Mouse (Mus musculus) CH12.LX (cell line): ENCODE data around the gene Slc39a13. TPM values are rescaled to one million over a fixed set of nuclear protein-coding genes. Genes with fewer than 3 reads are reported as not detected.

Source experiments
- DNase-seq: peaks from one replicate; pipeline ENCODE4 v3.0.0-alpha.2; 2013; ENCODE audit errors: extremely low read depth
- H3K27ac ChIP-seq: 2 replicates; pipeline ENCODE4 v1.5.1; 2012; ENCODE audit warnings: low read depth, mild to moderate bottlenecking, control low read depth, moderate library complexity; ENCODE audit not compliant: insufficient read depth
- H3K27me3 ChIP-seq: replicated peaks from 2 replicates; pipeline ENCODE3; 2012; ENCODE audit warnings: inconsistent platforms
- H3K36me3 ChIP-seq, 2 experiments: replicated peaks in 1 of 2; 2 replicates each; pipeline versions ENCODE3 to v1.6.1; 2012; ENCODE audit warnings: inconsistent platforms in 1 of 2, low read length in 1 of 2, mild to moderate bottlenecking in 1 of 2, mixed read lengths in 1 of 2, moderate library complexity in 1 of 2; ENCODE audit not compliant: control insufficient read depth in 1 of 2, insufficient read depth in 1 of 2
- H3K4me1 ChIP-seq, 2 experiments: 2 replicates each; pipeline ENCODE4 v1.6.1; 2012; ENCODE audit warnings: inconsistent platforms in 1 of 2, moderate library complexity in 1 of 2; ENCODE audit not compliant: insufficient read depth in 2 of 2, control insufficient read depth in 1 of 2
- H3K4me2 ChIP-seq: 2 replicates; pipeline ENCODE4 v1.6.1; 2012; ENCODE audit warnings: low read depth, mild to moderate bottlenecking, control low read depth; ENCODE audit not compliant: poor library complexity, insufficient read depth, severe bottlenecking
- H3K4me3 ChIP-seq, 3 experiments: fragments of 150-350 bp in 1 of 3; sonication (generic) in 1 of 3; replicated peaks in 1 of 3; 2 replicates each; pipeline versions ENCODE3 to v1.5.1; 2011 to 2012; ENCODE audit warnings: low read depth in 2 of 3, low read length in 2 of 3, mild to moderate bottlenecking in 2 of 3, moderate library complexity in 2 of 3, control low read depth in 1 of 3, improper control_type of control experiment in 1 of 3, inconsistent platforms in 1 of 3, mixed read lengths in 1 of 3; ENCODE audit not compliant: poor library complexity in 1 of 3
- H3K79me2 ChIP-seq: replicated peaks from 2 replicates; pipeline ENCODE4 v1.6.1; 2012; ENCODE audit warnings: mild to moderate bottlenecking, moderate library complexity; ENCODE audit not compliant: control insufficient read depth, poor library complexity, insufficient read depth, severe bottlenecking; ENCODE audit errors: extremely low read depth
- H3K9ac ChIP-seq: 2 replicates; pipeline ENCODE4 v1.6.1; 2012; ENCODE audit warnings: low read depth, mild to moderate bottlenecking, control low read depth, moderate library complexity; ENCODE audit not compliant: insufficient read depth
- H3K9me3 ChIP-seq: replicated peaks from 2 replicates; pipeline ENCODE3; 2012; ENCODE audit warnings: low read length, inconsistent platforms, mixed read lengths
- CHD2 ChIP-seq: IDR thresholded peaks from 2 replicates; pipeline ENCODE4 v1.6.1; 2011; ENCODE audit warnings: low read length, improper control_type of control experiment
- CTCF ChIP-seq, 2 experiments: IDR thresholded peaks in 1 of 2; conservative IDR thresholded peaks in 1 of 2; 2 replicates each; pipeline ENCODE4 v1.5.1; 2011 to 2012; ENCODE audit warnings: low read depth in 2 of 2, low read length in 2 of 2, improper control_type of control experiment in 1 of 2, inconsistent platforms in 1 of 2, mild to moderate bottlenecking in 1 of 2, moderate library complexity in 1 of 2
- E2F4 ChIP-seq: IDR thresholded peaks from 2 replicates; pipeline ENCODE4 v1.6.1; 2011; ENCODE audit warnings: low read depth, low read length, improper control_type of control experiment; ENCODE audit not compliant: insufficient replicate concordance
- ELF1 ChIP-seq: IDR thresholded peaks from 2 replicates; pipeline ENCODE4 v1.6.1; 2014; ENCODE audit warnings: low read depth, mild to moderate bottlenecking, inconsistent platforms, low read length, improper control_type of control experiment
- ETS1 ChIP-seq: conservative IDR thresholded peaks from 2 replicates; pipeline ENCODE4 v1.6.1; 2012; ENCODE audit warnings: low read depth, mild to moderate bottlenecking, inconsistent platforms, low read length, improper control_type of control experiment, moderate library complexity
- IRF4 ChIP-seq: IDR thresholded peaks from 2 replicates; pipeline ENCODE4 v1.6.1; 2014; ENCODE audit warnings: low read depth, mild to moderate bottlenecking, inconsistent platforms, low read length, improper control_type of control experiment
- KAT2A ChIP-seq: IDR thresholded peaks from 2 replicates; pipeline ENCODE4 v1.6.1; 2012; ENCODE audit warnings: low read length, improper control_type of control experiment, inconsistent platforms; ENCODE audit not compliant: insufficient replicate concordance
- MAFK ChIP-seq: IDR thresholded peaks from 2 replicates; pipeline ENCODE4 v1.6.1; 2011; ENCODE audit warnings: low read length, improper control_type of control experiment; ENCODE audit not compliant: insufficient replicate concordance
- MXI1 ChIP-seq: IDR thresholded peaks from 2 replicates; pipeline ENCODE4 v1.6.1; 2011; ENCODE audit warnings: mild to moderate bottlenecking, low read depth, low read length, improper control_type of control experiment
- MYC ChIP-seq: IDR thresholded peaks from 2 replicates; pipeline ENCODE4 v1.6.1; 2011; ENCODE audit warnings: low read depth, mild to moderate bottlenecking, improper control_type of control experiment, low read length
- NELFE ChIP-seq: IDR thresholded peaks from 2 replicates; pipeline ENCODE4 v1.6.1; 2011; ENCODE audit warnings: low read depth, low read length, improper control_type of control experiment
- NRF1 ChIP-seq: IDR thresholded peaks from 2 replicates; pipeline ENCODE4 v1.6.1; 2014; ENCODE audit warnings: low read depth, mild to moderate bottlenecking, inconsistent platforms, low read length, improper control_type of control experiment, moderate library complexity
- POLR2AphosphoS2 ChIP-seq: IDR thresholded peaks from 2 replicates; pipeline ENCODE4 v1.6.1; 2011; ENCODE audit warnings: low read depth, low read length, improper control_type of control experiment
- RAD21 ChIP-seq: IDR thresholded peaks from 2 replicates; pipeline ENCODE4 v1.6.1; 2011; ENCODE audit warnings: low read depth, mild to moderate bottlenecking, low read length, improper control_type of control experiment, moderate library complexity
- RCOR1 ChIP-seq: conservative IDR thresholded peaks from 2 replicates; pipeline ENCODE4 v1.6.1; 2012; ENCODE audit warnings: low read depth, mild to moderate bottlenecking, inconsistent platforms, low read length, improper control_type of control experiment
- SMC3 ChIP-seq: IDR thresholded peaks from 2 replicates; pipeline ENCODE4 v1.6.1; 2011; ENCODE audit warnings: low read depth, low read length, improper control_type of control experiment
- TCF12 ChIP-seq: IDR thresholded peaks from 2 replicates; pipeline ENCODE4 v1.6.1; 2014; ENCODE audit warnings: low read depth, mild to moderate bottlenecking, inconsistent platforms, low read length, improper control_type of control experiment
- USF1 ChIP-seq: IDR thresholded peaks from 2 replicates; pipeline ENCODE4 v1.6.1; 2014; ENCODE audit warnings: low read depth, mild to moderate bottlenecking, inconsistent platforms, low read length, improper control_type of control experiment
- USF2 ChIP-seq: conservative IDR thresholded peaks from 2 replicates; pipeline ENCODE4 v1.6.1; 2011; ENCODE audit warnings: low read depth, low read length, improper control_type of control experiment
- ZC3H11A ChIP-seq: IDR thresholded peaks from 2 replicates; pipeline ENCODE4 v1.6.1; 2012; ENCODE audit warnings: low read depth, mild to moderate bottlenecking, inconsistent platforms, low read length, improper control_type of control experiment
- ZKSCAN1 ChIP-seq: IDR thresholded peaks from 2 replicates; pipeline ENCODE4 v1.6.1; 2012; ENCODE audit warnings: low read depth, inconsistent platforms, low read length, improper control_type of control experiment, borderline replicate concordance
- ZMIZ1 ChIP-seq: IDR thresholded peaks from 2 replicates; pipeline ENCODE4 v1.6.1; 2012; ENCODE audit warnings: low read depth, mild to moderate bottlenecking, inconsistent platforms, low read length, improper control_type of control experiment
- dilution Hi-C: fragments of 300-500 bp; cut with MboI; formaldehyde crosslinking; loops from 2 replicates; pipeline ENCODE4 v1.14.3; 2020; ENCODE audit warnings: low sequenced_read_pairs; ENCODE audit not compliant: extremely low pct_unique_long_range_greater_than_20kb, extremely low pct_ligation_motif_present
- in situ Hi-C: fragments of 300-500 bp; cut with MboI; formaldehyde crosslinking; loops from 3 replicates; pipeline ENCODE4 v1.14.3; 2019; ENCODE audit warnings: low sequenced_read_pairs, low pct_ligation_motif_present, low pct_unique_long_range_greater_than_20kb, mixed read lengths
- polyA plus RNA-seq: library from polyadenylated mRNA; unstranded; fragments of >175 nt; gene quantifications from 2 replicates; pipeline ENCODE4 v1.2.1, GENCODE M21; 2012; ENCODE audit warnings: low read depth; ENCODE audit not compliant: insufficient read length
- total RNA-seq, 2 experiments: library from RNA; depleted of rRNA; stranded (reverse); fragments of 300-350 nt in 1 of 2; fragments of >200 nt in 1 of 2; gene quantifications; 2 replicates each; pipeline ENCODE4 v1.2.3; 2012 to 2014

Slc39a13 gene
- total and polyA plus RNA-seq, 3 experiments, result 3.5 to 7.5 (median 7.2) TPM

GRCm38 (mm10) chr2:91066455-91066854 is 3.8 kb downstream of the Slc39a13 start:
- H3K9me3 ChIP-seq, result no peaks in the 10 kb centered on the region
- H3K4me3 ChIP-seq, result no peak overlapping the region
- in situ Hi-C loops (no loop called here), dilution Hi-C loops (no loop called here)
- DNase-seq, result no peak
- H3K27ac ChIP-seq, result no peak overlapping the region
- TF ChIP-seq ETS1 (no peak), MYC (no peak), USF1 (no peak), E2F4 (no peak), CHD2 (no peak), ZC3H11A (no peak), ZMIZ1 (no peak), TCF12 (no peak), ZKSCAN1 (no peak), NELFE (no peak), ELF1 (no peak), IRF4 (no peak), NRF1 (no peak), MXI1 (no peak), RCOR1 (no peak), MAFK (no peak), KAT2A (no peak), POLR2AphosphoS2 (no peak)
- no peak overlapping the region for H3K9ac ChIP-seq
- no peak overlapping the region for H3K4me2 ChIP-seq
- peaks cover 43 to 64% of the 10 kb centered on the region in 2 experiments for H3K36me3 ChIP-seq
- H3K79me2 ChIP-seq, result no peaks in the 10 kb centered on the region
- peaks cover 13 to 24% of the 10 kb centered on the region in 2 experiments for H3K4me1 ChIP-seq
- no peaks in the 10 kb centered on the region for H3K27me3 ChIP-seq

- no peak for TF ChIP-seq USF2
- peak; percentile 74 to 77 for TF ChIP-seq CTCF (conservative IDR thresholded peaks at IDR 0.05 in 1 of 2, IDR thresholded peaks at IDR 0.05 in 1 of 2; ENCODE audit: low read depth in 2 of 2, low read length in 2 of 2)
- peak; percentile 74 for TF ChIP-seq SMC3
- TF ChIP-seq RAD21, result peak; percentile 25
- Histone ChIP-seq H3K27me3 (no peaks in the 10 kb centered on the region), H3K9me3 (no peaks in the 10 kb centered on the region), H3K9ac (no peak overlapping the region), H3K4me2 (no peak overlapping the region), H3K4me1 (peaks cover 7 to 16% of the 10 kb centered on the region in 2 experiments), H3K36me3 (peaks cover 51 to 73% of the 10 kb centered on the region in 2 experiments), H3K79me2 (no peaks in the 10 kb centered on the region), H3K4me3 (no peak overlapping the region), H3K27ac (no peak overlapping the region)
- in situ Hi-C loops (no loop called here), dilution Hi-C loops (no loop called here)
- DNase-seq, result no peak
Observed at GRCm38 (mm10) chr2:91065544-91065943, 4.7 kb downstream of the Slc39a13 start.
